Mouse (Mus musculus) intestine, postnatal 0 days (tissue): ENCODE results near the gene Rpl19. TPM values are rescaled to one million over a fixed set of nuclear protein-coding genes. Genes with fewer than 3 reads are reported as not detected.
A peak's percentile ranks its signal among the peaks of the same experiment; 100 is the strongest.

Experiments
- ATAC-seq: fragments of 200-750 bp; cut with Nextera tagmentation; 2 replicates; pipeline ENCODE4 v1.8.0; 2017; ENCODE audit warnings: mild to moderate bottlenecking, moderate TSS enrichment, moderate library complexity
- H3K27ac ChIP-seq: fragments of 300-500 bp; sonication (generic); 2 replicates; pipeline ENCODE4 v1.5.1; 2014; ENCODE audit warnings: mild to moderate bottlenecking, low read depth, low read length, moderate library complexity
- H3K27me3 ChIP-seq: fragments of 300-500 bp; sonication (generic); replicated peaks from 2 replicates; pipeline ENCODE4 v1.6.1; 2014; ENCODE audit warnings: low read length, mixed read lengths; ENCODE audit not compliant: control insufficient read depth, insufficient read depth
- H3K36me3 ChIP-seq: fragments of 300-500 bp; sonication (generic); 2 replicates; pipeline ENCODE4 v1.6.1; 2014; ENCODE audit warnings: mild to moderate bottlenecking, moderate library complexity; ENCODE audit not compliant: control insufficient read depth, insufficient read depth
- H3K4me1 ChIP-seq: fragments of 300-500 bp; sonication (generic); replicated peaks from 2 replicates; pipeline ENCODE4 v1.6.1; 2014; ENCODE audit warnings: antibody characterized with exemption, low read length, mixed read lengths; ENCODE audit not compliant: control insufficient read depth, insufficient read depth
- H3K4me2 ChIP-seq: fragments of 300-500 bp; sonication (generic); replicated peaks from 2 replicates; pipeline ENCODE4 v1.6.1; 2014; ENCODE audit warnings: low read depth, mild to moderate bottlenecking, moderate library complexity
- H3K4me3 ChIP-seq: fragments of 300-500 bp; sonication (generic); 2 replicates; pipeline ENCODE4 v1.5.1; 2014; ENCODE audit warnings: low read depth, low read length
- H3K9ac ChIP-seq: fragments of 300-500 bp; sonication (generic); 2 replicates; pipeline ENCODE4 v1.6.1; 2014; ENCODE audit warnings: mild to moderate bottlenecking, low read depth, low read length
- H3K9me3 ChIP-seq: fragments of 300-500 bp; sonication (generic); 2 replicates; pipeline ENCODE4 v1.6.1; 2016; ENCODE audit warnings: mixed run types; ENCODE audit not compliant: control insufficient read depth
- CTCF ChIP-seq: sonication (generic); IDR thresholded peaks from 2 replicates; pipeline ENCODE4 v1.5.1; 2016; ENCODE audit warnings: low read depth, mild to moderate bottlenecking, control low read depth, antibody characterized with exemption, moderate library complexity
- WGBS: fragments of 180-500 bp; shearing (Covaris S2); extraction: QIAGEN DNeasy Blood & Tissue Kit; methylation state at CpG from one replicate; pipeline ENCODE4 v1.1.7; 2014; 5-methylcytosine and 5-hydroxymethylcytosine counted together
- polyA plus RNA-seq: library from polyadenylated mRNA; unstranded; fragments of >200 nt; fragmentation: Nextera tagmentation; extraction: Ambion mirVana; gene quantifications from 2 replicates; pipeline ENCODE4 v1.2.1, GENCODE M21; 2015

Rpl19 gene
- polyA plus RNA-seq, 1 experiment from 2014 or later, result 699 TPM

DNA sequence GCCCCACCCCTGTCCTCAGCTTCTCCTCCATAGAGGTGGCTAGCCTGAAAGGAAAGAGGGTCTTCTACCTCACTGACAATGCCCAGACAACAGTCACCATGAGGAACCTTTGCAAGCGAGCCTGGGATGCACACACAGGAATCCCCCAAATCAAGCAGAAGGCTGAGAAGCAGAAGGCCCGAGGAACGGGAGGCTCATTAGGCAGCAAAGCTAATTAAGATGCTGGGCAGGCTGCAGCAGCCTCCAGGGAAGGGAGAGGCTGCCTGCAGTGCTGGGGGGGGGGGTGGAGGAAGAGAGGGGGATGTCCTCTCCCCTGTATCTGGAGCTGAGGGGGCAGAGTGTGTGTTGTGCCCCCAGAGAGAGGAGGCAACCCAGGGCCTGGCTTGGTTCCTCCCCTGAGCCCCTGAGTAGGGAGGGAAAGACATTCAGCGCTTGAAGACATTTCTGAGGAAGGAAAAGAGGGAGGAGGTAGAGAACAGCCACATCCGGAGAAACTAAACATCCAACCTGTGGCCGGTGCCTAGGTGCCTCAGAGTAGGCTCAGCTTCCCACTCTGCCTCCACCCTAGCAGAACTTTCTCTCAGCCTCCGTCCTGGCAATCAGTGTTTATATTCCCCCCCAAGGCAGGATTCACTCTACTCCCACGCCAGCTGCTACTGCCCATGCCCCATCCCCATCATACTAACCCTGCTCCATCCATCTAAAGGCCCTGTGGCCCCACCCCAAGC lies 6.5 kb upstream of the Rpl19 start:
- 64% methylated on average over 8 of the region's 8 CpGs for WGBS
- Histone ChIP-seq H3K9ac (no peak overlapping the region), H3K36me3 (no peaks in the 10 kb centered on the region), H3K4me1 (no peaks in the 10 kb centered on the region), H3K27me3 (no peaks in the 10 kb centered on the region), H3K4me3 (no peak overlapping the region), H3K4me2 (no peak overlapping the region; the same call in 1 of the 2 replicates), H3K9me3 (no peaks in the 10 kb centered on the region), H3K27ac (no peak overlapping the region)
- TF ChIP-seq CTCF, result no peak
- ATAC-seq, result no peak

DNA sequence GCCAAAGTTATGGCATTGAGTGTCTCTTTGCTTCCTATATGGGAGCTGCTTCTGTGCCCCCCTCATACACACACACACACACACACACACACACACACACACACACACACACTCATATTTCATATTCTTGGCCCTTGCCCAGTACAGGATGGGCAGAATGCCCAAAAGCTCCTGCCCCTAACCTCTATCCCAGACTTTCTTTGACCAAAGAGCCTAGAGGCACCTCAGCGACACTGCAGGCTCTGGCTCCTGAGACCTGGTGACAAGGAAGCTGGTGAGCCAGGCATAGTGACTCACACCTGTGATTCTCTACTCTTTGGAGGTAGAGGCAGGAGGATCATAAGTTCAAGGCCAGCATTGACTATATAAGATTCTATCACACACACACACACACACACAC lies 5.8 kb upstream of the Rpl19 start:
- WGBS, result 67% methylated on average over 1 of the region's 1 CpGs
- ATAC-seq, result no peak
- no peak for TF ChIP-seq CTCF
- no peak overlapping the region for H3K9ac ChIP-seq
- H3K27ac ChIP-seq, result no peak overlapping the region
- no peak overlapping the region for H3K4me3 ChIP-seq
- H3K36me3 ChIP-seq, result no peaks in the 10 kb centered on the region
- H3K4me2 ChIP-seq, result no peak overlapping the region
- no peaks in the 10 kb centered on the region for H3K9me3 ChIP-seq
- no peaks in the 10 kb centered on the region for H3K27me3 ChIP-seq
- H3K4me1 ChIP-seq, result 0 out of 2 replicates have a peak, but pooled peaks cover under 1% of the 10 kb centered on the region

GRCm38 (mm10) chr11:98021118-98021517 lies 5.4 kb upstream of the Rpl19 start:
- Histone ChIP-seq H3K27me3 (no peaks in the 10 kb centered on the region), H3K27ac (no peak overlapping the region), H3K36me3 (no peaks in the 10 kb centered on the region), H3K9ac (no peak overlapping the region), H3K4me2 (peak overlapping the region; percentile 93), H3K4me3 (no peak overlapping the region), H3K9me3 (no peaks in the 10 kb centered on the region), H3K4me1 (0 out of 2 replicates have a peak, but pooled peaks cover 4% of the 10 kb centered on the region)
- 59% methylated on average over 2 of the region's 2 CpGs for WGBS
- no peak for ATAC-seq
- TF ChIP-seq CTCF, result no peak

DNA sequence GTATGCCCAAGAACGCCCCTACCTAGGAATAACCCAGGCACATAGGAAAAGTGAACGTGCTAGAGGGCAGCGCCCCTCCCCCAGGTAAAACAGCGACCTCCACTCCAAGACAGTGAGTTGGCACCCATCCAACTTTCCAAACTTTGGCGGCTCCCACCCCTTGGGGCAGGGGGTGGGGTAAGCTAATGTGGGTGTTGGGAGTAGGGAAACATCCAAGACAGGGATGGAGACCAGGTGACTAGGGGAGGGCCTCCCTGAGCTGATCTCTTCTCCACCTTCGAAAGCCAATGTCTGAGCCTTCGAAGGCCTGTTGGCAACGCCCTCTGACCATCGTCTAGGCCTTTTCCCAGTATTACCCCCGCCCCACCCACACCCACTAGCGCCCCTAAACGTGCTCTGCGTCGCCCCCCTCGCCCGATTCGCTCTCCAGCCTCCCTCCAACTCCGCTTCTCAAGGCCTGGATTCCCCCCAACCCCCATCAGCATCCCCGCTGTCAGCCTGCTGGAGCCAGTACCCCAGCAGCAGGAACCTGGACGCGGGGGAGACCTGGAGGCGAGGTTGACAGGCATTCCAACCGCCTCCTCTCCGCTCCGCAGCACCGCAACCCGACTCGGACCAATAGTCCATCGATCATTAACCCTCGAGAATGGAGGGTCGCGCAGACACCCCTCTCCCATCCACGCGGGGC lies 4.8 kb upstream of the Rpl19 start:
- Histone ChIP-seq H3K27me3 (no peaks in the 10 kb centered on the region), H3K9ac (peak overlapping the region; percentile 52), H3K4me2 (peak overlapping the region; percentile 93), H3K4me1 (0 out of 2 replicates have a peak, but pooled peaks cover 6% of the 10 kb centered on the region), H3K36me3 (no peaks in the 10 kb centered on the region), H3K27ac (peak overlapping the region; percentile 64; the same call in 1 of the 2 replicates), H3K4me3 (peak overlapping the region; percentile 54), H3K9me3 (no peaks in the 10 kb centered on the region)
- 6% methylated on average over 34 of the region's 34 CpGs for WGBS
- no peak for TF ChIP-seq CTCF
- no peak for ATAC-seq

DNA sequence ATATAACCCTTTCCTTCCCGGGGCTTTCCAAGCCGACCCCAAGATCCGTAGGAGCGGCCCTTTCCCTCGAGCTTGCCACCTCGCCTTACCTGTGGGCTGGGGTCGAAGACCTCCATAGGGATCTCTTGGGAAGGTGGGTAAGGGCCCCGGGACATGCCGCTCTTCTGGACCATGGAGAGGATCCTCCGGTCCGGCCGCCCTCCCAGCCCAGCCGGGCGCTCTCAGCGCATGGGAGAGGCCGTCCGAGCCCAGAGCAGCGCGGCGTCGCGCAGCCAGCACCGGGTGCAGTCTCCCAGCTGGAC lies 4.3 kb upstream of the Rpl19 start:
- Histone ChIP-seq H3K9ac (peak overlapping the region; percentile 52), H3K4me2 (peak overlapping the region; percentile 93), H3K27me3 (no peaks in the 10 kb centered on the region), H3K27ac (peak overlapping the region; percentile 64; the same call in 1 of the 2 replicates), H3K36me3 (no peaks in the 10 kb centered on the region), H3K4me1 (0 out of 2 replicates have a peak, but pooled peaks cover 6% of the 10 kb centered on the region), H3K4me3 (peak overlapping the region; percentile 54), H3K9me3 (no peaks in the 10 kb centered on the region)
- ATAC-seq, result no peak
- 0% methylated on average over 23 of the region's 23 CpGs for WGBS
- no peak for TF ChIP-seq CTCF

- H3K27me3 ChIP-seq, result no peaks in the 10 kb centered on the region
- H3K4me2 ChIP-seq, result peak within 1 kb of the TSS; percentile 93
- 0 out of 2 replicates have a peak, but pooled peaks cover 6% of the 10 kb centered on the region for H3K4me1 ChIP-seq
- H3K27ac ChIP-seq, result peak within 1 kb of the TSS; percentile 64
- no peak for TF ChIP-seq CTCF
- no peaks in the 10 kb centered on the region for H3K36me3 ChIP-seq
- peak within 1 kb of the TSS; percentile 54 for H3K4me3 ChIP-seq
- H3K9ac ChIP-seq, result peak within 1 kb of the TSS; percentile 52
- ATAC-seq, result no peak
- no peaks in the 10 kb centered on the region for H3K9me3 ChIP-seq
- 4% methylated on average over 45 of the region's 52 CpGs for WGBS
Measured at GRCm38 (mm10) chr11:98022555-98023371, 3.7 kb upstream of the Rpl19 start, which contains the start of gene Cacnb1. Cacnb1 (minus strand) TSS chr11:98023034.
